Mouse (Mus musculus) liver (tissue): ENCODE measurements around the gene Wnt3.

Experiments
- DNase-seq: peaks from one replicate; pipeline ENCODE4 v3.0.0-alpha.2; 2020; ENCODE audit warnings: mixed read lengths

Wnt3 gene

DNA sequence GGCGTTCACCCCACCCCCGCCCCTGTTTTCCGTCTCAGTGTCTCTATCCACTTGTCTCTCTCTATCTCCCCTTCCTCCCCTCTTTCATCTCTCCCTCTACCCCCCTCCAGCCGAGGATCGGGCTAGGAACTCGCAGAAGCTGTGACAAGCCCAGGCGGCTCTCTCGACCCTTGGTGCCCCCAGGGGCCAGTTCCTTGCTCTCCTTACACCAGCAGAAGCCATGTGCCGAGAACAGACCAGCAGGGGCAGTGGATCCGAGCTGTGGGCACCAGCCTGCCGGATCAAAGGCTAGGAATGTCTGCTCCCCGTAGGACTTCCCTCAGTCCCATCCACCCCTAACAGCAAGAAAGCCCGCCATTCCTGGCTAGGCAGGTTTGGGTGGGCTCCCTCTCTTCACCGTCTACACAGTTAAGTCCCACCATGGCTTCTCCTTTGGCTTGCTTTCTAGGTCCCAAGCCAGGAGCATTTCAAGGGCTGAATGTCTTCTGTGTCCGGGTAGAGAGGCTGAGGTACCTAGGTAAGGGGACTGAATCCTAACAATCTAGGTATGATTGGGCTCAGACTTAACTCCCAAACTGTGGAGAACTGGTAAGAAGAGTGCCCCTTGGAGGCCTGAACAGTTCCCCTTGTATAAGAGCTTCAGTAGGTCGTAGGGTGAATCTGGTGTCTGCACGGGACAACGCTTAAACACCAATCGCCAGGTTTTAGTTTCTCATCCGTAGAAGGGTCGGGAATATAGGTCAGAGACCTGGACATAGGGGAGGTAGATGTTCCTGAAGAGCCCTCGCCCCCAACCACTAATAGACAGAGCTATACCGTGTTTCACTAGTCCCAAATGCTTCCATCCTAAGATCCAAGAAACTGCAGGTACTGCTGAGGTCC lies 1.2 kb upstream of the Wnt3 start:
- DNase-seq: no peak

DNA sequence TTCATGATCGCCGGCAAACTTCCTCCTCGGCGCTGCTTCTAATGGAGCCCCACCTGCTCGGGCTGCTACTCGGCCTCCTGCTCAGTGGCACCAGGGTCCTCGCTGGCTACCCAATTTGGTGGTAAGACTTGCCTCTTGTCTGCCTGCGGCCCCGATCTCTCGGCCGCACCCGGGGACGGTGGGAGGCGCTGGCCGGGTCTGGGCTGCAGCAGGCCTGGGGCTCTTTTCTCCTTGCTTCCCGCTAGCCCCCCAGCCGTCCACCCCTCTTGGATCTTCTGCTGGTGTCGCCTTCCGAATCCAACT lies 229 bp downstream of the Wnt3 start:
- DNase-seq: no peak

DNA sequence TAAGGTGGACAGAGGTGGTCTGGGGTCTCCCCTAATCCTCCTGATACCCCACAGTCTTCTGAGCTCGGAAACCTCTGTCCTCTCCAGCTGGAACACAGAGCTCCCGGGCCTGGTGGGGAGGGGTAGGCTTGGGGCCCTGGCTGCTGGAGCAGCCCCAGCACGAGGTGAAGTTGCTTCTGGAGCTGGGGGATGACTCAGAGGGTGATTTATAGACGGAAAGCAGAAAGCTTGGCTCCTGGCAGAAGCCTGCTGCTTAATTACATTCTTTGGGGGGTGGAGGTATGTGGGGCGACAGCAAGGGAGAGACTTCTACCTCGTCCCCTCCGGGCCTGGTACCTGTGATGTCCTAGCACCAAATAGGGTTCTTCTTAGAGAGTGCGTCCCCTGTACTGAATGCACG lies 6.2 kb downstream of the Wnt3 start:
- DNase-seq: no peak

DNA sequence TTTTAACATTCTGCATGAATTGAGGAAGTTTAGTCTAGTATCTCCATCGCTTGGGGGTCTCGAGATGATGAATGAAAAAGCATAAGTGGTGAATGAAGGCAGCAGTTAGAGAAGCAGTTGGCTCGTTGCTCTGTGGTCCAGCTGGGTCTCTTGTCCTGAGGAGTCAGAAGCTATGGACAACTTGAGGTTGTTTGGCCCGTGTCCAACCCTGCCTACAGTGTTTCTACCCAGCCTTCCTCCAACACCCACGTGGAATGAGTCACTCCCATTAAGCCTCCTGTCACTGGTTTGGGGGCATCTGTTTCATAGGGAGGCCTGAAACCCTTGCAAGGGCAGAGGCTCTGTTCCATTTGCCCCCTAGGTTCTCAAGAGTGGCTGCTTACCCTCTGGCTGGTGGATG lies 16.0 kb downstream of the Wnt3 start:
- no peak for DNase-seq

DNA sequence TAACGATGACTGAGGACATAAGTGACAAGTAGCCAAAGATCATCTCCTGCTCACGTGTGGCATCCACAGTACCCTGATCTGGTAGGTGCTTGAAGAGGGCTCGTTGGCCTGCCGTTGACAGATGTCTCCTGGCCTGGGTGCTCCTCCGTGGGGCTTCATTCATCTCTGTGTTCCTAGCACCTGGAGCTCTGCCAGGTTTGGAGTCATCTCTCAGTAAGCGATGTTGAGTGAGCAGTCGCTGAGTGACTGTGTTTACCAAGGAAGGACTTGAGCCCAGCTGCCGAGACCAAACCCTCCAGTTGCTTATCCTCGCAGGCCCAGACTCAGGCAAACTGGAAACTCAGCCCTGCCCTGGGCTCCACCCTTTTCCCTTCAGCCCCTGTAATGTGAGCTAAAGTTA lies 27.2 kb downstream of the Wnt3 start:
- DNase-seq: no peak

DNA sequence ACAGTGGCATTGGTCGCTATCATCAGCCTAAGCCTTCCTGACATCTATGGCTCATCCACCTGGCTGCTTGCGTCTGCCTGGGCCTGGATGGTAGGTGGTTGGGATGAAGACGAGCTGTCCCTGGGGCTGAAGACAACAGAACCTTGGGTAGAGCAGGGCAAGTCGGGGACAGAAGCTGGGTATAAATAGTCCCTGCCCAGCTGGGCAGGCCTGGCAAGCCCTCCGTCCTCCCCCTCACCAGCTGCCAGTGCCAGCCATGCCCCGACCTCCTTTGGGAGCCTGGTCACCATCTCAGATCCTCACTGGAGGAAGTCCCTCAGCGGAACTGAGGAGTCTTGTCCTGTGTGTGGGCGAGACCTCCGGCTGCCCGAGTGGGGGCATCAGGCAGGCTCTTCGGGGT lies 30.2 kb downstream of the Wnt3 start:
- DNase-seq: no peak

DNA sequence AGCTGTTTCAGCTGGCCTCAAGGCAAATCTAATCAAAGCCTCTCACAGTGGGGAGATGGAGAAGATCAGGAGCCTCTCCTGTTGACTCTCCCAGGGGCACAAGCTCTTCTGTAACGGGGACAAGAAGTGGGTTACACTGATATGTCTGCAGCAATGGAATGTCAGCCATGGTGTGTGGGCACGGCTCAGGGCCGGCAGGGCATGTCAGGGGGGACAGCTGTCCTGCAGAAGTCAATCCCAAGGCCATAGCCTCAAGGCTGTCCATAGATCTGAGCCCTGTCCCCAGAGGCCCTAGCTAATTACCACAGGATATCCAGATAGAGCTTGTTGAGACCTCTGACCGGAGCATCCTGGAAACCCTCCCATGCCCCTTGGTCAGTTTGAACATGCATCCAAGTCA lies 30.9 kb downstream of the Wnt3 start:
- DNase-seq: no peak

DNA sequence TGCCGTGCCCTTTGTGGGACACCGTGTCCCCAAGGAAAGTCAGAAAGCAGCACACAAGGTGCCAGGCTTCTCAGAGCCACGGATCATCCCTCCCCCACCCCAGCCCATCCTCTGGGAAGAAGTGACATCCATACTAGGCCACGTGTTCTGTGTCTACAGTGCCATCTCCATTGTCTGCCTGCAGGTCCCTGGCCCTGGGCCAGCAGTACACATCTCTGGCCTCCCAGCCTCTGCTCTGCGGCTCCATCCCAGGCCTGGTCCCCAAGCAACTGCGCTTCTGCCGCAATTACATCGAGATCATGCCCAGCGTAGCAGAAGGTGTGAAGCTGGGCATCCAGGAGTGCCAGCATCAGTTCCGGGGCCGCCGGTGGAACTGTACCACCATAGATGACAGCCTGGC lies 34.0 kb downstream of the Wnt3 start:
- DNase-seq: no peak

DNA sequence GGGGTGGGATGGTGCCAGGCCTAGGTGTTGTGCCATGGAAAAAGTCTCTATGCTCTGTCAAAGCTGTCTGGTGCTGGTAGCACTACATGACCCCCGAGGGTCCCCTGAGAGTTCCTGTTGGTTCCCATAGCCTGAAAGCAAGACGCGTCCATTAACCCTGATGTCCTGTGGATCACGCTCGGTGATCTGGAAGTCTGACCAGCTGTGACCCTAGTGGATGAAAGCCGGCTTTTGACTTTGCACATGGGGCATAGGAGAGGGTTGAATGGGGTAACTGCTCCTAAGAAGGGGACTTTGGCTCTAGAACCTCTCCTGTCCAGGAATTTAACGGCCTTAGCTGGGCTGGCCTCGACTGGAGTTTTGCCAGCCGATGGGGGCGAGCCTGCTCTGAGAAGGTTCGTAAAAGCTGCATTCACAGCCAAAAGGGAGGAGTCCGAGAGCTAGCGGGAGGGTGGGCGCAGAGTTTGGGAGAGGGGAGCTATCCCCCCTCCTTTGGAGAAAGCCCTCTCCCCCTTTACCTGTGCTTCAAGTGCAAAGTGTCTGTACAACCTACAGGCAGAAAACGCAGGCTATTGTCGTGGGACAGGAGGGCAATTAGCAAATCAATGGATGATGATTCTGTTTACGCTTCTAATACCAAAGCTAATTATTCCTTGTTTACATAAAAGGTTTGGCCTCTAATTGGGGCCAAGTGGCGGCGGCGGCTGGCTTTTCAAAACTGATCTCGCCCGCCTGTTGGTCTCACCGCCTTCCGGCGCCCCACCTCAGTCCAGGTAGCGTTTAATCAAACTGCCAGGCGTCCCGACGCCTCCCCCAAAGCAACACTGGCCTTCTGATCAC lies 35.0 kb downstream of the Wnt3 start:
- DNase-seq: no peak

DNA sequence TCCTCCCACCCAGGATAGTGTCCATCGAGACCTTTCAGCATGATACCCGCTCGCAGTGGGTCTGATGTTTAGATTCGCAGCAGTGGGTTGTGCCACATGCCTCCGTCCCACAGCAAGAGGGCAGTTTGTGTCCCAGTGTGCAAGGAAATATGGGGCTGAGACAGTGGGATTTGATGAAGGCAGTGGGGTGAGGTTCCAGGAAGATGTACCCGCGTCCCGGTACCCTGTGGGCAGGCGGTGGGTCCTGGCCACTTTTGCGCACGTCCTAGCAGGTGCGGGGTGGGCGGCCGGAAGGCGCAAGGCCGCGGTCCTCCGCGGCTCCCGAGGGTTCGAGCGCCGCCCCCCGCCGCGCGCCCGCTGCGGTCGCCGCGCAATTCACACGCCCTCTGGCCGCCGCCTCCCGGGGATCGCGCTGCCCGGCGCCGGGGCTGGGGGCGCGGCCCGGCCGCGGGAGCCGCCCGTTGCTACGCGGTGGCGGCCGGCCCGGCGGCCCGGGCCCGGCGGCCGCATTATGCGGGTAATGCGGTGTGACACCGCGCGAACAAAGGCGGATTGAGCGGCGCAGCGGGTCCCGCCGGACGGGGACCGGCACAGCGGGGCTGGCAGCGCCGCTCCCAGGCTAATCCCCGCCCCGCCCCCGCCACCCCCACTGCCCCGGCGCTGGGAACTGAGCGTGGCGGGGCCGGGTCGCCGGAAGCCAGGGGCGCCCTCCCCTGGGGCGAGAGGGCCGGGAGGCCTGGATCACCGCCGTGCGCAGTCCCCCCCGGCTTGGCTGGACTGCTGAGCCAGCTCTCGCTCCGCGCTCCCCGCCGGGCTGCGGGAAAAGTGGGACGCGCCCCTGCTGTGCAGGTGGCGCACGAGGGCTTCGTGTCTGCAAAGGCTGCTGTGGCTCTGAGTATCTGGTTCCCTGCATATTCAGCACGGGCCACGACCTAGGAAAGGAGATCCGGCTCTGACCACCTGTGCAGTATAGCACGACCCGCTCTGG lies 36.0 kb downstream of the Wnt3 start:
- no peak for DNase-seq

DNA sequence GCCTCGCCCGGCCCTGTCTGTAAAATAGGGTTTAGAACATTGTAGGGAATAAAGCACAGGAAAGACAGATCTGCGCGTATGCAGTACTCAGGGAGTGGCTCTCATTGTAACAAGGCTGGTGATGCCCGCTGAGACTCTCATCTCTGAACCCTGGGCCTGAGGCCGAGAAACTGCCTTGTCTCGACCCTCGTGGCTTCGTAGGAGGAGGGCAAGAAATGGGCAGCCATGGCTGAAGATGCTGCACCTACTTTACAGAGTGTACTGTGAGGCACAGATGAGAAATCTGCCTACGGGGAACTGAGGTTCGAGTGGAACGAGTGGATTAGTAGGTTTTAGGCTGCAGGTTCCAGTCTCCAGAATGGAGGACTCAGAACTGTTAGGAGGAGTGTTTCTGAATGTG lies 36.7 kb downstream of the Wnt3 start:
- no peak for DNase-seq

DNA sequence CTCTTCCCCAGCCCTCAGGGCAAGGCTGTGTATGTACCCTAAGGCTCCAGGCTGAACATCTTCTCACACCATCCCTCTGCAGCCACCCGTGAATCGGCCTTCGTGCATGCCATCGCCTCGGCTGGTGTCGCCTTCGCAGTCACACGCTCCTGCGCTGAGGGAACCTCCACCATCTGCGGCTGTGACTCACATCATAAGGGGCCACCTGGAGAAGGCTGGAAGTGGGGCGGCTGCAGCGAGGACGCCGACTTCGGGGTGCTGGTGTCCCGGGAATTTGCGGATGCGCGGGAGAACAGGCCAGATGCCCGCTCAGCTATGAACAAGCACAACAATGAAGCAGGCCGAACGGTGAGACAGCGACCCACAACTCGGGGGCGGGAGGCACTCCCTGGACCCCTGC lies 37.3 kb downstream of the Wnt3 start:
- no peak for DNase-seq

DNA sequence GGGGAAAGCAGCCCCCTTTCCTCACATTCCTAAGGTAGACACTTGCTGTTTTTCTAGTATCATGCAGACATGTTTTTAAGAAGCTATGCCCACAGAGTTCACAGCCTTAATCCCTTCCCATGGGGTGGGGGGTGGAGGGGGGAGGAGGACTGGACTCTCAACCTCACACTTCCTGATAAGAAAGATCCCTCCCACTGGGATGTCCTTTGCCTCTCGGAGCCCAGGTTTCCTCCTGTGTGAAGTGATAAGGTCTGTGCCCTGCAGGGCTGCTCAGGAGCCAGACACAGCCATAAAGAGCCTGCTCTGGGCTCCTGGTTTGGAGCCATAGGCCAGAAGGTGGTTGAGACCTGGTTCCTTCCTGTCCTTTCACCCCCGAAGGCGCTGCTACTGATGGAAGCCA lies 40.9 kb downstream of the Wnt3 start:
- no peak for DNase-seq

DNA sequence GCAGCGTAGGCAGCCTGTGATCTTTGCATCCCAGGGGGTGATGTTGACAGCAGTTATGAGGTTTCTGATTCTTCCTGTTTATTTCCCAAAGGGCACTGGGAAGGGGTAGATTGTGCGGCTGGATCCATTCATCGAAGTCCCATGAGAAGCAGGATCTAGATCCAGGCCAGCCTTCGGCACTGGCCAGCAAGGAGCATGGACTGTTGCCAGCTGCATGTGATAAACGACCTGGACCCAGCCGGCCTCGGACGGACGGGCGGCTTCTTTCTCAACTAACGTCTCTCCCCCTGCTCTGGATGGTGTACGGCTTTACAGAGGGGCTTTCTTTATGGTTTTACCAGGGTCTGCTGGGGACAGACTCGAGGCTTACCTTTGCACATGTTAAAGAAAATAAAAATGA lies 42.0 kb downstream of the Wnt3 start:
- DNase-seq: no peak

DNA sequence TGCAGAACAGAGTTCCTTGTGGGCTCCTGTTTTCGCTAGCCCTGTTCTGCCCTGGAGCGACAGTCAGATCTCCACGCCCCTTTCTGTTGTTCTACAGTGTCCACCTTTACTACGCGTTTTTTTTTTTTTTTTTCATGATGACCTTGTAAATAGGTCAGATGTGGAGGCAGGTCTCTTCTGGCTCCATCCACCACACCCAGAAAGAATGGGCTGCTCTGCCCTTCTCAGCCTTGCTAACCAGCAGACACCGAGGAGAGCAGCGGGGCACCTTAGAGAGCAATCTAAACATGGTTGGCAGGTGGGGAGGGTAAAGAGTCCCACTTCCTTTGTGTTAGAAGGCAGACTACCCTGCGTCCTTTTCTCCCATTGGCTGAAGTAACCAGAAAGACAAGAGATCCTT lies 42.8 kb downstream of the Wnt3 start:
- DNase-seq: no peak

DNA sequence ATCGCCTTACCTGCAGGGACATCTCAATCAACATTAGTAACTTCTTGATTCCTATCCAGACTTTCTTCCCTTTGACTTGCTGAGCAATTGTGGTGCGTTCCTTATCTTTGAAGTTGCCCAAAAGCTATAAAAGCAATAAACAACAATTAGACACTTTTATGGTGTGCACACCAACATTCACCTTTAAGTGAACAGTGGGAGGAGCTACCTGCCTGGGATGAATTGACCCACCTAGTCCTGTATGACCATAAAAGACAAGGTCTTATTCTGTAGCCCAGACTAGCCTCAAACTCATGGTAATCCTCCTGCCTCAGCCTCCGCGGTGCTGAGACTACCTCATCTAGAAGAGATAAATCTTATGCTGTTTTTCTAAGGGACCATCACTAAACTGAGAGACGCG lies 53.3 kb downstream of the Wnt3 start:
- no peak for DNase-seq

DNA sequence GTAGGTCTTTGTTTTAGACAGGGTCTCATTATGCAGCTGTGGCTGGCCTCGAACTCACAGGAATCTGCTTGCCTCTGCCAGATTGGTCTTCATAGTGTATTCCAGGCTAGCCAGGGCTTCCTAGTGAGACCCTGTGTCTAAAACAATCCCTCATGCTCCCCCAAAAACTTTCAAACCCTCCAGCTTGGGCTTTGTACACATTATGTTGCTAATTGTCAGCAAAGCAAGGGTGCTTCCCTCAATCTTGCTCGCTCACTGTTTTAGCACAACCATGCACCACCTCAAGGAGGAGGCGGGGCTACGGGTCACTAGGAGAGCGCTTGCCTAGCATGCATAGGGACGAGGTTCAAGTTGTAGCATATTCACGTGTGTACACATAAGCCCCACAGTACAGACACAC lies 54.9 kb downstream of the Wnt3 start:
- no peak for DNase-seq

DNA sequence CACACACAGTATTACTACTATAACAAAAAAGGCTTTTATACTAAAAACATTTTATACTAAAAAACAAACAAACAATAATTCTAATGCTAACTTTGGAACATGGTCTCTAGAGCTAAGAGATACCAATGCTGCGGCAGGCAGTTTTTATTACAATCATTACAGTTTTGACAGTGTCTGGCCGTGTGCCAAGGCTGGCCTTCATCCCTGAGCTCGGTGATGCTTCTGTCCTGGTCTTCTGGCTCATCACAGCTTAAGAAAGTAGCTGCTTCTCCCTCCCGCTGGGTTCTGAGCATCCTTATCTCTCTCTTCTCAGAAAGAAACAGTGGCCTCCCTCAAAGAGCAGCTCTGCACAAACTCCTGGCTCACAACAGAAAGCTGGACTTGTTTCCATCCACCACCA lies 56.0 kb downstream of the Wnt3 start:
- no peak for DNase-seq

DNA sequence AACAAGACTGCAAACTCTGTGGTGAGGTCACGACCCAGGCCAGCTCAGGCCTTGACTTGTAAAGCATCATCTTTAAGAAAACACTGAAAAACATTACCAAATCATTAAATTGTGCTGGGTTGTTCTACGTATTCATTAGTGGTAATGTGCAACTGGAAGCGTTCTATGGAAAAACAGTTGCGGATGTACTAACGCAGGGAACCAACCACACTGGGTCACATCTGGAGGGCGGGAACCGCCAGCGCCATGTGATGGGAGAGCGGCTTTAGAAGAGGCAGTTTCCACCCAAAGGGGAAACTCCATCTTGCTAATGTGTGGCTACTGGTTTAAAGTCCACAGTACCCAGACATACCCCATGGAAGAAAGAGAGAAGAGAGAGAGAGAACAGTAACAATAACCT lies 56.5 kb downstream of the Wnt3 start:
- DNase-seq: no peak

DNA sequence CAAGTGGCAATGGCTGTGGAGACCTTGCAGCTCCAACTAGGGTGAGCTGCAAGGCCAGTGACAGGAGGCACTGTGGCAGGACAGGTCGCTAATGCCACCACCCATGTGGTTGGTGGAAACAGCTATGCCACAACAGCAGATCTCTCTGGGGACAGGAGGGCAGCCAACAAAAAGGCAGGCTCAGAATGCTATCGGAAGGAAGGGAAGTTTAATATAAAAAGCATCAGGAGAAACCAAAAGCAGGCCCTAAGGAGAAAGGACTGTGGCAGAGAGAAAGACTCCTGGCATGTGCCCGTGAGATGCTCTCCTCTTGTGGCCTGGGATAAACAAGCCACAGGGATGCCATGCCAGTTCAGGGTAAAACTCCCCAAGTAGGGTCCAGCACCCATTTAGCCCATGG lies 57.8 kb downstream of the Wnt3 start:
- no peak for DNase-seq

DNA sequence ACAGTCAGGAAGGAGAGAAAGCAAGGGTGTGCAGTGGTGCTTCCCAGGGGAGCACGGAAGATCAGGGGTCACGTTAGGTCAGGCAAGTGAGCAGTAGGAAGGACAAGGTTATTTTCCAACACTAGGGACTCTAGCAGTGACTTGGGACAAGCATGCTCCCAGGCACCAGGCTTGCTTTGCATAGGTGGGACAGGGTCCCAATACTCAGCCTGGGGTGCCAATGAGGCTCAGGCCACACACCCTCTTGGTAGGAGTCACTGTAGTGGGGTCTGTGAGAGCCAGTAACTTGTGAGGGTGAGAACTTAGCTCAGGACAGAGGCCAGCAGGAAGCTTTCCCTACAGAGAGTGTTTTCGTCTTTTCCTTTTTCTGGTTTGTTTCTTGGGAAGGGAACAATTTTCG lies 58.4 kb downstream of the Wnt3 start:
- DNase-seq: no peak

DNA sequence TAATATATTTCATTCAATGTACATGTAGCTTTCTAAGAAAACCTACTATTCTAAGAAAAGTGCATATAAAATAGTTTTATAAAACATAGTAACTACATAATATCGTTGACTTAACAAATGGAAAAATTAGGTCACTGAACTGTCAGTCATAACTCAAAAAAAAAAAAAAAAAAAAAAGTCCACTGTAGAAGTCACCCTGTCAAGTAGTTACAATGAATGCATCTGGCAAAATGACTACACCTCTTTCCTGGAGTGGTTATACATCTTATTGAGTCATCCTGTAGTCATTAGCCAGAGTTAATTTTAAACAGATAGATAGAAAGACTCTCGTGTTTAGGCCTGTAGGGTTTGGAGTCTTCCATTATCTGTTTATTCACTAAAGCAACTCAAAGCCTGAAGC lies 65.0 kb downstream of the Wnt3 start:
- no peak for DNase-seq

DNA sequence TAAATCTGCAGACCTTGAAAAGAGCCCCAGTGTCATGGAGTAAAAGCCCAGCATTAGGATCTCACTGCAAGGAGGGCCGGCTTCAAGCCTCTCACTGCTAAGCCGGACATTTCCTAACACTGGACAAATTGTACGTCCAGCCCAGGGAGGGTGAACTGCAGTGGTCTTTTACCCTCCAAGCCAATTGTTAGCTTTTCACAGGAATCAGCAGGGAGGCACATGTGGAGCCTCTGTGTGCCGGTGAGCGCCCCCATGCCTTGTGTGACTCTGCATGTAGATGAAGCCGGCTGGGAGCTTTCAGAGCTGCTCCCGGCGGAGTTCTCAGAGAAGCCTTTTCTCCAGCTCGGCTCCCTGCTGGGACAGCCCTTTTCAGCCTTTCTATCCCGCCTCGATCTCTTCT lies 66.9 kb downstream of the Wnt3 start:
- no peak for DNase-seq
